ENCODE assay signal across 20 mouse cellular contexts in genomic region chr7:111210282-111210681, GRCm38 (mm10).
"Had no signal": no experiment of that assay in that cellular context is flagged by ENCODE, and none has a peak within 500 bp of the region (broad histone marks: within the 10 kb centered on the region; RNA-seq: fewer than 3 reads in every experiment).

No protein-coding gene starts in this region.

- H3K9ac ChIP-seq: kidney, embryonic 15.5 days; limb, embryonic 12.5 days; limb, embryonic 15.5 days; liver, embryonic 14.5 days; liver, postnatal 0 days; lung, embryonic 14.5 days; midbrain, embryonic 12.5 days; midbrain, embryonic 15.5 days; neural tube, embryonic 13.5 days; stomach, embryonic 15.5 days had no signal

- H3K4me2 ChIP-seq: kidney, embryonic 15.5 days; limb, embryonic 12.5 days; limb, embryonic 15.5 days; liver, embryonic 11.5 days; lung, embryonic 14.5 days; midbrain, embryonic 12.5 days; midbrain, embryonic 15.5 days; neural tube, embryonic 13.5 days; stomach, embryonic 15.5 days had no signal

- H3K4me3 ChIP-seq: kidney, embryonic 15.5 days; limb, embryonic 12.5 days; limb, embryonic 15.5 days; midbrain, embryonic 12.5 days; midbrain, embryonic 15.5 days; neural tube, embryonic 13.5 days; stomach, embryonic 15.5 days had no signal

- H3K4me1 ChIP-seq: limb, embryonic 12.5 days; limb, embryonic 15.5 days; midbrain, embryonic 15.5 days; stomach, embryonic 15.5 days had no signal

- H3K9me3 ChIP-seq: kidney, embryonic 15.5 days; limb, embryonic 12.5 days; limb, embryonic 15.5 days; midbrain, embryonic 12.5 days; midbrain, embryonic 15.5 days; neural tube, embryonic 13.5 days; stomach, embryonic 15.5 days had no signal

- ATAC-seq: liver, postnatal 0 days; lung, postnatal 0 days; midbrain, embryonic 15.5 days had no signal

- DNase-seq: kidney, postnatal 10 days; kidney, postnatal 4 days; left cerebral cortex, postnatal 4 days; liver, postnatal 0 days; lung, embryonic 14.5 days; retina, postnatal 1 day; right cerebral cortex, postnatal 25 days; spleen, adult 18-20 months; thymus, postnatal 25 days had no signal

- H3K36me3 ChIP-seq: kidney, embryonic 15.5 days; limb, embryonic 12.5 days; limb, embryonic 15.5 days; midbrain, embryonic 12.5 days; midbrain, embryonic 15.5 days; neural tube, embryonic 13.5 days; stomach, embryonic 15.5 days had no signal

- H3K27me3 ChIP-seq: kidney, embryonic 15.5 days; limb, embryonic 15.5 days; midbrain, embryonic 12.5 days; midbrain, embryonic 15.5 days; neural tube, embryonic 13.5 days; stomach, embryonic 15.5 days had no signal

- H3K27ac ChIP-seq: kidney, embryonic 15.5 days; limb, embryonic 12.5 days; limb, embryonic 15.5 days; liver, embryonic 14.5 days; macrophage; midbrain, embryonic 12.5 days; midbrain, embryonic 15.5 days; neural tube, embryonic 13.5 days; stomach, embryonic 15.5 days had no signal
